Mouse (Mus musculus) right cerebral cortex, postnatal 4 days (tissue): ENCODE measurements around the gene Stard3.

Experiments
- DNase-seq: peaks from one replicate; pipeline ENCODE4 v3.0.0-alpha.2; 2022

Gene Stard3

GRCm38 (mm10) chr11:98400816-98401215 is 42.6 kb downstream of the Stard3 start:
- no peak for DNase-seq

- no peak for DNase-seq
These were observed 48.5 kb downstream of the Stard3 start for GRCm38 (mm10) chr11:98406621-98407020.

- no peak for DNase-seq
These were observed 50.7 kb downstream of the Stard3 start for GRCm38 (mm10) chr11:98408872-98409271.

- no peak for DNase-seq
These were observed 51.2 kb downstream of the Stard3 start for GRCm38 (mm10) chr11:98409341-98409822.

GRCm38 (mm10) chr11:98412273-98412796 is 54.2 kb downstream of the Stard3 start, which contains the start of gene Erbb2:
Gene Erbb2 (plus strand): TSS chr11:98412470.
- DNase-seq, result peak; percentile 43

GRCm38 (mm10) chr11:98412797-98413301 is 54.7 kb downstream of the Stard3 start:
- peak; percentile 17 for DNase-seq

- no peak for DNase-seq
These were observed 55.6 kb downstream of the Stard3 start for GRCm38 (mm10) chr11:98413731-98414130.

- DNase-seq, result no peak
These were observed 56.0 kb downstream of the Stard3 start for GRCm38 (mm10) chr11:98414162-98414561.

- no peak for DNase-seq
These were observed 58.9 kb downstream of the Stard3 start for GRCm38 (mm10) chr11:98417074-98417473.

GRCm38 (mm10) chr11:98418273-98418672 is 60.1 kb downstream of the Stard3 start:
- no peak for DNase-seq

GRCm38 (mm10) chr11:98418939-98419547 is 60.9 kb downstream of the Stard3 start:
- DNase-seq, result no peak

- no peak for DNase-seq
These were observed 68.4 kb downstream of the Stard3 start for GRCm38 (mm10) chr11:98426592-98426991.

- no peak for DNase-seq
These were observed 70.3 kb downstream of the Stard3 start for GRCm38 (mm10) chr11:98428436-98428835.
